Mouse (Mus musculus) left cerebral cortex, adult 9 months (tissue): ENCODE measurements at regions not wholly inside any gene's neighbourhood (a gene's known extent, or its start where the extent isn't known, plus 50 kb on each side); places are given as distances from the start of the nearest gene placed in this dataset.
A peak's percentile ranks its signal among the peaks of the same experiment; 100 is the strongest.
"Not testable (repeated sequence)": the region's sequence is repeated elsewhere in the genome, so short reads cannot be mapped to it uniquely, and the experiment has no call there.

Experiments used
- DNase-seq, 2 experiments: peaks; one replicate each; pipeline ENCODE4 v3.0.0; 2022; ENCODE audit warnings: low spot score in 2 of 2

DNA sequence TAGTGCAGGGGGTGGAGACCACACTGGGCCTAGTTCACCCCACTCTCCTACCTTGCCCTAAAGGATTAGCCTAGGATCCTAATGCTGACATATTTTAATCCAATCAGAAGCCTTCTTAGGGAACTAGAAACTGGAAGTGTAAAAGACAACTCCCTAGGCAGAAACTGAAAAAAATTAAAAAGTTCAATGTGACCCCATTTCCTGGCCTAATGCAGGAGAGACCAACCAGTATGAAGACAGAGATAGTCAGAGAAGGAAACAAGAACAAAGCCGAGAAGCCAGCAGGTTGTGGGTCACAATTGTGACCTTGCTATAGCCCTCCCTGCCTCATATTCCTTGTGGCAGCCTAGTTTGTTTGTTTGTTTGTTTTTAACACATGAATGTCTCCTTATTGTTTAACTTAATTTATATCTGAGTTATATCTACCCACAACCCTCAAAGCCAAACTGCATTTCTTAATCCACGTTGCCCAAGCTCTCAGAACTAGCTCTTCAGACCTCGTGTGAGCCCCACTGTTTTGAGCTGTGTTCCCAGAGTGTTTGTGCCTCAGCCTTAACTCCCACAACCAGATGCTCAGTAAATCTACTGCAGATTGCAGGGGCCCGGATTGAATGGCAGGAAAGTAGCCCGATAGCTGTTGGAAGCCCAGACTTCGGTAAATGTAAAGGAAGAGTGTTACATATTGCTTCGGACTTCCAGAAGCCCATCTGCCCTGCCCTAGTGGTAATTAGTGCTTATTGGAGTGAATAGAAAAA, 139.0 kb upstream of the Tbl1xr1 start:
- DNase-seq, result peak in 1 of 2 experiments; percentile 59

DNA sequence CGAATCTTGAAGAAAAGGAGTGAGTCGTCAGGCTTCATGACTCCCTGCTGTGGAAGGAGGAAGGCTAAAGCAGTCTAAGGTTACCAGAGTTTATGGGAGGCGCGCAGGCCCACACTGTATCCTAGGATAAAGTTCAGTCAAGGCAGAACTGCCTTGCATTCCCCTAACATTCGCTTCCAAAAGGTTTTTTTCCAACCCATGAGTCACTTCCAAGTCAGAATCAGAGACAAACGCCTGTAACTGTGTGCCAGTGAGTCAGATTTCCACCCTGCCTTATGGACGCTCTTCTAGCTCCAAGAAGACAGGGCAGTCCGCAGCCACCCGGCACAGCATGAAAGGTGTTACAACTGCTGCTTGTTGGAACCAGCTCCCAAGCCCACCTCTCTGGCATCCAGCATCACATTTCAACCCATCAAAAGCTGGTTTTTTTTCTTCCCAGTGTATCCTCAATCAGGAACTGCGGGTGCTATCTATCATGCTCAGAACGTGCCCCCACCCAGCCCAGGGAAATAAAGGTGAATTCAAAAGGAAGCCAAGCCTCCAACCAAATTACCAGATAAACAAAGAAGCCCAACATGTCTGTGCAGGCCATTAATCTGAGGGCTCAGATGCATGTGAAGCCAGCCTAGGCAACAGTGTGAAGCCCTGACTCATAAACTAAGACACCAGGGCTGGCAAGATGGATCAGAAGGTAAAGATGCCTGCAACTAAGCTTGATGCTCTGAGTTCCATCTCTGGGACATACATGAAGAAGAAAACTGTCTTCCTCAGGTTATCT, 138.2 kb upstream of the Tbl1xr1 start:
- DNase-seq, result peak; percentile 42 to 69

DNA sequence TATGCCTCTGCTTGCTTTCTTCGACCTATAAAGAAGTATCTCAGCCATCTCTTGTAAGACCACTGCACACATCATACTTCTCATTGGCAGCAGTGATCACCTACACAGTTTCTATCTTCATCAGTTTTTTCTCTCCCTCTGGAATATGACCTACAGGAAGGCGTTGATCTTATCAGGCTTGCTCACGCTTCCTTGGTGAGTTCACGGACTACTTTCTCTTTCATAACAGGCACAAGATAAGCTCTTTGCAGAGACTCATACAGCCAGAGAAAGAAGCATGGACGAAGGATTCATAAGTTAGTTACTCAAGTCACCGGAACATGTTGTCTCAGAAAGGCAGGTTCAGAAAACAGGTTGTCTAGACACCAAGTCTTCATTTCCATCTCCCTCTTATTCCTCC, 136.7 kb upstream of the Tbl1xr1 start:
- DNase-seq, result no peak

DNA sequence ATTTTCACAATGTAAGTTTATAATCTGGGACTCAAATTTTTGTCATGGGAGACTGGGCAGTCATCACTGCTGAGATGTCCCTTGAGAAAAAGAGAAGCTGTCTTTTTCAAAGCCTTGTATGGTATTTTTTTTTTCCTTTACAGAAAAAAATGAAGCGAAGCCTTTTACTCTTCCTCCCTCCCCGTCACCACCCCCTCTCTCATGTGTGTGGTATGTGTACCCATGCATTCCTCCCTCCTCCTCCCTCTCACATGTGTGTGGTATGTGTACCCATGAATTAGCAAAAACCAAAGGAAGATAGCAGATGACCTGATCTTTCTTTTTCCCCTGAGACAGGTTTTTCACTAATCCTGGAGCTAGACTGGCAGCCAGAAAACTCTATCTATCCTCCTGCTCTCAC, 134.9 kb upstream of the Tbl1xr1 start:
- DNase-seq, result no peak

DNA sequence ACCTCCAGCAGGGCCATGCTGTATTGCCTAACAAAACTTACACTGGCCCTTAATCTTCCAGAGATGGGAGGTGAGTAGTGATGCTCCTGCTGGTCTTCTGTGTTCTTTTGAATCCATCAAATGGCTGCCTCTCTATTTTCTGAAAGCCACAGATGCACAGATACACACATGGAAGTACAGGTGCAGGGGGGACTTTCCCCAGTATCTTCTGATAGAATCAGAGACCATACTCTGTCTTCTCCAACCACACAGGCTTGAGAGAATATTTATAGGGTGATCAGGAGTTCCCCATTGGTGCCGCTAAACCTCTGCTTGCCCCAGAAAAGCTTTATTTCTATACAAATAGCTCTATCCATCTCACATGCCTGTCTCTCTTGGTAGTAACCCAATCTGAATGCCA, 133.5 kb upstream of the Tbl1xr1 start:
- DNase-seq, result no peak

DNA sequence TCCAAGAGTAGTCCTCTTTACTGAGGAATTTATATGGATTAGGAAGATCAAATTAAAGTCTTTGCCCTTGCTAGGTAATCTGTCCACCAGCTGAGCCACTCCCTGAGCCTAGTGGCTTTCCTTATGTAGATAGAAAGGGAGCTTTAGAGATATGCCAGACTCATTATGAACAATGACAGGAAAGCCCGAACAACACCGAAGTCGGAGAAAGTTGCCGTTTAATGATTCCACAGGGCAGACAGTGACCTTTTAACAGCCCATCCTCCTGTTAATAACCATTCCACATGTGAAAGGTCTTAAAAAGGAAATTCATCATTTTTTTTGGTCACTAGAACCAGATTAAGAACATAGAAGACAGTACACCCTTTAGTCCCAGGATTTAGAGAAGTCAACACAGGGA, 130.7 kb upstream of the Tbl1xr1 start:
- DNase-seq, result no peak

DNA sequence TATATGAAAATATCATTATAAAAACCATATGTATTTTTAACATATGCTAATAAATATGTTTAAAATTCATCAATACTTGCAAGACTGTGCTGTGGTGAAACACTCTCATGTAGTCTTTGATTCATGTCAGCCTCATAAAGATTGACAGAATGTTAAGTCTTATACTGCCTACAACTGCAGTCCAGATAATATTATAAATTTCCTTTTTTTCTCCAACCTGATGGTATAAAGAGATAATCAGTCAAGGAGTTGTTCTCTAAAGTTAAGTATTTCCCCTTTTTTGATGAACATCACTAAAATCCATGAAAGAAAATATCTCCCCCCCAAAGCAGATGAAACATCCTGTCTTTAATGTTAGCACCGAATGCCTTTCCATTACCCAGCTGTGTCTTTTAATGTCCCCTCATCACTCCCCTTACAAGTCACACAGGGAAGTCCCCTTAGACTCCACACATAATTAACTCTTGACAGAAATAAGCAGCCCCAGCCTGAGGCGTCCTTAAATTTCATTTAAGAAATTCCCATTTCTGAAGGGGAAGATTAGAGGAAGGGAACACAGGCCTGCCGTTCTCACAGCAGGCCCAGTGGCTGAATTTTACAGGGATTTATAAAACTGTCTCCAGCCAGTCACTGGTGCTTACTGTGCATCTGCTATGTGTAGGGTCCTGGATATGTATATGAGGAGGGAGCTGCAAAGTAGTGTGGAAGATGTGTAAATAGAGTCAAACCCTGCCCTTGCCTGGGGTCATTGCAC, 129.0 kb upstream of the Tbl1xr1 start:
- no peak for DNase-seq

DNA sequence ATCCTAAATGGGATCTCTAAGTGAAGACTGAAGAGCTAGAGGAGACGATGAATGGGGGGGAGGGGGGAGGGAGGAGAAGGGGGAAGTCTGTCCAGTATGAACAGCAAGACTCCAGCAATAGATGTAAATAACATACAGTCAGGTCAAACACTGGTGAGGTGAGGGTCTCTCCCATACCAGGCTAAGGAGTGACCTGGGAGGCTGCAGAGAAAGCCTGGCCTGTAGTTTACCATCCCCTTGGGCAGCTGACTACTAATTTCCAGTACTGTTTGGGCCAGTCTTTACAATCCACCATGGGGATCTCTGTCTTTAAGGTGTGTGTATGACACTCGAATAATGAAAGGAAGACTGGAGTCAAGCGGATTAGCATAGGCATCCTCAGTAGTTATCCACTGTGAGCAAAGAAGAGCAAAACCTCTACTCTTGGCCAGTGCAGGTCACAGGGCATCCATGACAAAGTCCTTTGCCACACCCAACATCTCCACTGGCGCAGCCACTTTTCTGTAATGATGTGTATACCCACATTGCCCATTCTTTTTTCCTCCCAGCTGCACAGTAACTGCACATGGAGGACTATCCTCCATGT, 128.3 kb upstream of the Tbl1xr1 start:
- DNase-seq, result no peak

DNA sequence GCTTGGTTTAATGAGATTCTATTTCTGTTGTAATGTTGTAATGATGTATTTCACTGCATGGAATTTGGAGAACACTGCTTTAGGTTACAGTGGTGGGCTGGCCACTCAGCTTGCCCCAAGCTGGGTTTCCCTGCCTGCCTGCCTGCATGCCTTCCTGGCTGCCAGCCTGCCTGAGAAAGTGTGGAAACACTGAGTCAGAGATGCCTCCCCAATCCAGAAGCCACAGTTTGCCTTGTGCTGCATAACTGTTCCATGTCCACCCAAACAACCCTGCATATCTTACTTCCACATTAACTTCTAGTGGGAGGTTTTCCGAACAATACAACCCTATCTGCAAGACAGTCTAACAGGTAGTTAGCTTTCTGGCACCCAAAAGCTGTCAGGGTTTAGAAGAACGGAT, 127.0 kb upstream of the Tbl1xr1 start:
- DNase-seq, result no peak

DNA sequence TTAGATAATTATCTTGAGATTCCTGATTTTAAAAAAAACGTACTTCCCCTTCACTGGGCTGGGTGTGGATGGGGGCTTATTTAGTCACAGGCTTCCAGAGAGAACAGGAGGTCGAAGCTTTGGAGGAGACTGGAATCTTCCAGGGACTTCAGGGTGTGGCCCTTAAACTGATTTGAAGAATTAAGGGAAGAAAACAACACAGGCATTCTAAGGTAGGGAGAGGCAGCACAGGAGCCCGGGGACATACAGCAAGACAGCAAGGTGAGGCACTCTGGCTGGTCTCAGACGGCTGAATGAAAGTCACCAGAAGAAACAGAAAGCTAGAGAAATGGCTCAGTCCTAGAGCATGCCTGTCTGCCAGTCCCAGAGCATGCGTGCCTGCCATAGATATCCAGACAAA, 125.9 kb upstream of the Tbl1xr1 start:
- DNase-seq, result no peak

DNA sequence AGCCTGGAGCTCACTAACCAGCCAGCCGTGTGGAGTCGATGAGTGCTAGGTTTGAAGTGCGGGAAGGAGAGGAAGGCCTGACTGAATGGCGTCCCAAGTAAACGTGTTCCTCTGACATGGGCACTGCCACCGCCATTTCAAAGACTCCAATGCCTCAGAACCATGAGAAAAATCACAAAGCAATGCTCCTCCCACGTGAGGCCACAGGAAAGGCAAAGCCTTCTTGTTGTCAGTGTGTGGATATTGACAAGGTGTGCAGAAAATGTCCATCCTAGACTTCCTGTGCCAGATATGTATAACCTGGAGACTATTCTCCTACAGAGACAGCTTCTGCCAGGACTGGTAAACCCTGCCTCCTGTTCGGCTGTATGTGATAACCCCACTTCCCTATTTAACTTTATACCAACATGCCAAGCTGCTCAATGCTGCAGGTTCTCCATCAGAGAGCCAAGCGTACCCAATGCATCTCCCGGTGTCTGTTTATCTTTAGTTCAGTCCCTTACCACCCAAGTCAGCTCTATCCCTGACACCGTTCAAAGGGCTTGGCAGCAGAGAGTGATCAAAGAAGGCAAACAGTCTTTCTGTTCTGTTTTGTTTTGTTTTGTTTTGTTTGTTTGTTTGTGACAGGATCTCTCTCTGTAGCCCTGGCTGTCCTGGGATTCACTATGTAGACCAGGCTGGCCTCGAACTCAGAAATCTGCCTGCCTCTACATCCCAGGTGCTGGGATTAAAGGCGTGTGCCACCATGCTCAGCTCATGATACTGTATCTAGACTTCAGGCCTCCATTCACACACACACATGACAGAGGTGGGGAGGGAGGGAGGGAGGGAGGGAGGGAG, 124.8 kb upstream of the Tbl1xr1 start:
- DNase-seq, result no peak

DNA sequence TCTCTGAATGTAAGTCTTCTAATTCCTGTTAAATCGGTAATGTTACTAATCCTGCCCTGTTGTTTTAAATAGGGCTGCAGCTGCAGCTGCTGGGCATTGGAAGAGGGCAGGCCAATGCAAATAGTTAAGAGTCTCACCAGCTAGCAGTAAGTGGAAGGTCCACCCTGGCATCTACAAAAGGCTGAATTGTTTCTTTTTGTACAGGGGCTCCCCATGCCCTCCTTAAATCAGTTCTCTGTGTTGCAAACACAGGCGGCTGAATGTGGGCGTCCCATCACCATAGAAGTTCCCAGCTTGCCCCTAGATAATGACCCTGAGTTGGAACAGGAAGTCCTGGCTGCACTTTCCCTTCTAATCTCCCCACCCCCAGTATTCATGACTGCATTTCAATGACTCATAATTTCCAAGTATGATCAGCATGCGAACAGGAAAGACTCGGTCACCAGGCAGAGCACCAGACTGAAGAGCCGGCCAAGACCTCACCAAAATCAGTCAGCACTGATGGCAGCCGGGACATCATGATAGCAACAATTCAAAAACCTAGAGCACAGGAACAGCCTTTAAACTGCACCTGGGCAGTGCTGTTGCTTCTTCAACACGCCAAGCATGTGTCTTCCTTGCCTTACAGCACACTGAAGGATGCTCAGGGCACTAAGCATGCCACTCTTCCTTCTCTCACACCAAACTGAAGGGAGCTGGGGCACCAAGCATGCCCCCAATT, 123.6 kb upstream of the Tbl1xr1 start:
- no peak for DNase-seq

DNA sequence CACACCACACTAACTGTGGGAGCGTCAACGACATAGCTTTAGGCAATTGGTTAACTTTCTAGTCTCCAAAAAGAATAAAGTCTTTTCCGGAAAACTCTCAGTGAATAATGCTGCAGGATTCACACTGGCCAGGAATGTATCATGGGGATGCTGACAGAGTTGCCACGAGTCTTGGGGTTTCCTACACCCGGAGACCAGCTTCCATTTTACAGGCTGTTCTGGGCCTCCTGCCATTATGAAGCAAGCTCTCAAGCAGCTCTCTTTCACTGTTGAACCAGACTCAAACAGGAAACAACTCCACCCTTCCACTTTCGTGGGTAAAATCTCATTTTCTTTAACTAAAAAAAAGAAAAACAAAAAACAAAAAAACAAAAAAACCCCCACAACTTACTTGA, 123.0 kb upstream of the Tbl1xr1 start:
- no peak for DNase-seq

DNA sequence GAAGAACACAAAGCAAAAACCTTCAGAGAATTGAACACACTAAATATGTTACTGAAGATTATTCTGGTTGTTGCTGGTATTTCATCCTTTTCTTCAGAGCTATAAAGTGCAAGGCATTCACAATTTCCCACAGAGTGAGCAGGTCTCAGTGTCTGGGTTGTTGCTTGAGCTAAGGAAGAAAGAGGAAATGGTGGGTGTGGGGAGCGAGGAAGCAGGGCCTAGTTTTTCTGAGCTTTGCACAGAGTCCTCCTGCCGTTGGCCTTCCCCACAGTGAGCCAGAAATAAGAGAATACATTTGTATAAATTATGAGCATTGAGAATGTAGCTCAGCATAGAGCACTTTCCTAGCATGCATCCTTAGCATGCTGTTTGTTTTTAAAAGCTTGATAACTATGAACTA, 120.8 kb upstream of the Tbl1xr1 start:
- DNase-seq, result no peak

DNA sequence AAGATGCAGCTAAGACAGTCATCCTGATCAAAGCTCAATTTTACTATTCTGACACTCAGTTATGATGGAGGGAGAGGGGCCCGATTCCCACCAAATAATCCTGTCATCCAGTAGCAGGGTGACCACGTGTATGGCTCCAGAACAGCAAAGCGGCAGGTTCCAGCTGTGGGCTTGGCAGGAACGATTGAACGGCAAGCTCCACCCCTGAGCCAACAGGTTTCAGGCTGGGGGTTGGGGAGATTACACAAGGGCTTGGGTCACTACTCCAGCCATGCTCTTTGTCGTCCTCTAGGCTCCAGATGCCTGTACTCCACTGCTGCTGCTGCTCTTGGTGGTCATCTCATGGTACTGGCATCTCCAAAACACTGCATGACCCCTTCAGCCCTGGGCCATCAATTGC, 119.3 kb upstream of the Tbl1xr1 start:
- DNase-seq, result not testable (repeated sequence)

DNA sequence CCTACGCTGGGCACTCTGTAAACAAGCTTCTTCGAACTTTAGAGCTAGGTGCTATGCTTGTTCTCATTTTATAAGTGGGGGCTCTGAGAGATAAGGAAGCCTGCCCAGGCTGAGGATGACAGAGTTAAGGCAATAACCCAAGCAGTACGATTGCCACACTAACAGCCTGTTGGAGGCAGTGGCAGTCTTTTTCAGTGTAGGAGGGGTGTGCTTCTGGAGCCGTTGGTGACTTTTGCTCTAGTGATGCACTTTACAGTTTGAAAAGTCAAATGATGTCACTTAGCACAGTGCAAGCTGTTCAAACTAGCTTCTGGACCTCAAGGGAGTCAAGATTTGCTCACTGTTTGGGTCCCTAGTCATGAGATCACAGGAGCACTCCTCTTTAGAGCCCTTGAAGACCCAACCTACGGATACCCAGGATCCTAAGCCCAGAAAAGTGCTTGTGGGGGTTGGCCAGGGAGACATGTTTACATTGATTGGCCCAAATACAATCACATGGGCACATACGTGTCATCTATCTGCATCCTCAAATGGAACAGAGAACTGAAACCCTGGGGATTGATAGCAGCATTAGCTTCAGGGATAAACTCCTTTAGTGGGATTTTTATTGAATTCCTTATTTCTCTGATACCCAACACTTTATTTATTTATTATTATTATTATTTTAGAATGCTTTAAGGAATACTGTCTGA, 117.7 kb upstream of the Tbl1xr1 start:
- DNase-seq, result no peak

DNA sequence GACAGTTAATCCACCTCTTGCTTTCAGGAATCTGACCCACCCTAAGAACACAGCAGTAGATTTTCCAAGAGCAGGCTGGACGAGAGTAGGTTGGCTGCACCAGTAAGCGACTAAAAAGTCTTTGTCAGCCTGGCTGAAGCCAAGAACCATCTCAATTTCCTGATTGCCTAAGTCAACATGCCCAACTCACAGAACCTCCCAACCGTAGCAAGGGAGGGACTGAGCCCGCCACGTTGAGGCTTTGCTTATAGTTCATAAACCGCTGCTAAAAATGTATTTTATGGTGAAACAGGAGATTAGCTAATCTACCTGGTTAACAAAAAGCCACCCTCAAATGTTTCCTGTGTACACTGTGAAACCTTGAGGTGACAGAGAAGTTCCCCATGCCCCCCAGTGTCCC, 115.4 kb upstream of the Tbl1xr1 start:
- DNase-seq, result no peak

DNA sequence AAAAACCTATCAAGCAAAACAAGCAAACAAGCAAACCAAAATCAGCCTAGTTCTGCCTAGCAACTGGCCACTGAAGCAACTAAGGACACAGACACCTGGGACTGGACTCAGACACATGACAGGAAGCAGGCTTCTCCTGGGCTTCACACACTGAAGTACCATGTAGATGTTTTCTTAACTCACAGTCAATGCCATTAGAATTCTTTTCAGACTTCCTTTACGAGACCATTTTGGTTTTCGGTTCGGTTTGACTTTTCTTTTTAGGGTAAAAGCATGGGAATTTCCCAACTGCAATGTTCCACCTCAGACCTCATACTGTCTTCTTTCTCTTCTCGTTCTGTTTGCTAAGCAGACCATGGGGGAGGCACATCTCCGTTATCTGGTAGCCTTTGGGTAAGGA, 114.7 kb upstream of the Tbl1xr1 start:
- DNase-seq, result no peak

DNA sequence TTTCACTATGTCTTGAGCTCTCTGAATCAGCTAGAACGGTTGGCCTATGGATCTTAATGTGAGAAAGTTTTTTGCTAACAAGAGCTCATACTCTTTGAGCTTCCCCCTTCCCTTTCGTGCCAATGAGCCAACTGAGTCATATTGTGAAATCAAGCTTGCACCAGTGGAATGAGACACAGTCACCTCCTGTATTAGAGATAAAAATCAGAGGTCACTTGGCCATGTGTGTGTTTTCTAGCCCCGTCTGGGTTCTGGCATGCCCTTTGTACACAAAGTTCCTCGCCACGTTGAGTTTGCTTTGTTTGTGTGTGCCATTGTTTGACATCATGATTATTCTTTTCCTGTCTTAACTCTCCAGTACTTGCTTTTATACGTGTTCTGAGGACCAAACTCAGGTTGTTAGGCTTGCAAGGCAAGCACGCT, 114.1 kb upstream of the Tbl1xr1 start:
- DNase-seq, result no peak
